Mouse (Mus musculus) adrenal gland, postnatal 4 days (tissue): ENCODE measurements at regions not wholly inside any gene's neighbourhood (a gene's known extent, or its start where the extent isn't known, plus 50 kb on each side); places are given as distances from the start of the nearest gene placed in this dataset.
"Not testable (repeated sequence)": the region's sequence is repeated elsewhere in the genome, so short reads cannot be mapped to it uniquely, and the experiment has no call there.

ENCODE experiments used
- DNase-seq, 2 experiments: peaks; one replicate each; pipeline ENCODE4 v3.0.0; 2021 to 2022; ENCODE audit warnings: low spot score in 2 of 2, mixed read lengths in 2 of 2

DNA sequence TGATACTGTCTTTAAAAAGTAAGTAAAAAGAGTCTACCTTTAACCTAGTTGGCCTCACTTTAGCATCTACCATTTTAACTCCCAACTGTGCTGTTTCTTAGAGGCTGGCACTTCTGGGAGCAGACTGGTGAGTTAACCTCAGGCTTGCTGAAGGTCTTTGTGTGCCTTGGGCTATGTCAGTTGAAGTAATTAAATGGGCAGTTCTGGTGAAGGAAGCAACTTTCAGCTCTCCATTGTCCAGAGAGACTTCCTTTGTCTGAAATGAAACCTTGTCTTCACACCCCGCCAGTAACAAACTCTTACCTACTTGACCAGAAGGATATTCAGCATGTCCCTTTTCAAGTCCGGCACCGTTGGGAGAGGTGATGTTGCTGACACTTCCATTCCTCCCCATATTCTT, 55.5 kb downstream of the Zfp281 start:
- DNase-seq: no peak

DNA sequence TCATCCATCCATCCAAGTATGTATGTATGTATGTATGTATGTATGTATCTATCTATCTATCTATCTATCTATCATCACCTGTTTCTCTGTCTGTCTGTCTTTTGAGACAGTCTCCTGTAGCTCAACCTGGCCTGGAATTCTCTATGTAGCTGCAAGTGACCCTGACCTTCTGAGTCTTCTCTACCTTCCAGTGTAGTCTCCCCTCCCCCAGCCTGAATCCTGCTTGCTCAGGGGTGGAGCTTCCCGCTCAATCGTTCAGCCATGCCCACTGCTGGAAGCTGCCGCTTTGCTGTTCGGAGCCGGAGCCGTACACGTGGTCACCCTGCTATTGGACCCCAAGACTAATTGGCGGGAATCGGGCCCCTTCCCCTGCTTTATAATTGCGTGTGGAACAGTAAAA, 57.6 kb downstream of the Zfp281 start:
- DNase-seq: not testable (repeated sequence)

DNA sequence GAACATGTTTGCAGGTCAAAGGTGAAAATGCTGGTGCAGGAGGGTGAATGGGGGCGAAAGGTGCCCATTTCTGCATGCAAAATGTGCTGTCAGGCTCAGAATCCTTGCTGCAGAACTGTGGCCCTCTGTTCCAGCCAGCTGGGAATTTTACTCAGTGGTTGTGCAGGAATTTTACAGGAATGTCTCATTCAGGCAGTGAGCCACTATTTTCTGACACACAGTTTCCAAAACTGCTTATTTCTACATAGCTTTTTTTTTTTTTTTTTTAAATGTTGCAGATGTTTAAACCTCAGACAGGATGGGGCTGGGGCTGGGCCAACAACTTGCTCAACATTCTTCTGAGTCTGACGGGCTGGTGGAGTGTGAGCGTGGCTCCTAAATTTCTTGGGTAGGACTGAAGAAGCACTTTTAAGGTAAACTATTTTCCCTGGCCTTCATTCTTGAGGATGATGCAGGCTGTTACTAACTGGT, 58.4 kb downstream of the Zfp281 start:
- no peak for DNase-seq

DNA sequence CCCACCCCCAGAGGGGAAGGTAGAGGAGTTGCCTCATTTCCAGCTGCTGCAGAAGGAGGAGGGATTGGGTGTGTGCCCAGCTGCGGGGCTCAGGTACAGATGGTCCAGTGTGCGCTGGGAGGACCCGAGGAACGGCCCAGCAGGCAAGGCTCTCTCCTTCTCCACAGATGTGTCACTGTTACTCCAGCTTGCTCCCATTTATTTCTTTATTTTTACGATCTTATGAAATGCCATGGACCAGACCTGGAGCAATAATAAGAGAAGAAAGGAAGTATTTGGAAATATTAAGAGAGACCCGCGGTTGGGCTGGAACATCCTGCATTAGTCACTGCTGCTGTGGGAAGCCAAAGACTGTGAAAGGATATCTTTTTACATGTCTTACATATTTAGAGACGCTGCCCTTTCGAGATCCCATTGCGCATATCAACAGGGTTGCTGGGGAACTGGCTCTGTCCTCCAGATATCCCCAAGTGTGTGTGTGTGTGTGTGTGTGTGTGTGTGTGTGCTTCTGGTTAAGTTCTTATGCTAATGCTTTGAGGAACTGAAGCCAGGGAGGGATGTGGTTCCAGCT, 58.9 kb downstream of the Zfp281 start:
- DNase-seq: no peak

DNA sequence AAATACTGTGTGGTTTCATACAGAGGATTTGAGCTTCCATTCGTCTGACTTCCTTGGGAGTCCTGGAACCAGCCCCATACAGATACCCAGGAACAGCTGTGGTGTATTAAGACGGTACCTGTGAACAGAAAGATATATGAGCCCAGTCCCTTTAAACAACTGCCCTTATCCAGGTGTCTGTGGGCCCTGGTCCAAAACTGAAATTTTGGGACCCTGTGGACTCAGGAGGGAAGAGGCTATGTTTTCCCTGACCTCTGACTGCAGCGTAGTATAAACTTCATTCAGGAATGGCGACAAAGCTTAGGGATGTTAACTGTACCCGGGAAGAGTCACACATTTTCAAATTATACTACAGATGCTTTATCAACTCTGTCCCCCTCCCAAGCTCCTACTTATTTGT, 59.8 kb downstream of the Zfp281 start:
- no peak for DNase-seq

DNA sequence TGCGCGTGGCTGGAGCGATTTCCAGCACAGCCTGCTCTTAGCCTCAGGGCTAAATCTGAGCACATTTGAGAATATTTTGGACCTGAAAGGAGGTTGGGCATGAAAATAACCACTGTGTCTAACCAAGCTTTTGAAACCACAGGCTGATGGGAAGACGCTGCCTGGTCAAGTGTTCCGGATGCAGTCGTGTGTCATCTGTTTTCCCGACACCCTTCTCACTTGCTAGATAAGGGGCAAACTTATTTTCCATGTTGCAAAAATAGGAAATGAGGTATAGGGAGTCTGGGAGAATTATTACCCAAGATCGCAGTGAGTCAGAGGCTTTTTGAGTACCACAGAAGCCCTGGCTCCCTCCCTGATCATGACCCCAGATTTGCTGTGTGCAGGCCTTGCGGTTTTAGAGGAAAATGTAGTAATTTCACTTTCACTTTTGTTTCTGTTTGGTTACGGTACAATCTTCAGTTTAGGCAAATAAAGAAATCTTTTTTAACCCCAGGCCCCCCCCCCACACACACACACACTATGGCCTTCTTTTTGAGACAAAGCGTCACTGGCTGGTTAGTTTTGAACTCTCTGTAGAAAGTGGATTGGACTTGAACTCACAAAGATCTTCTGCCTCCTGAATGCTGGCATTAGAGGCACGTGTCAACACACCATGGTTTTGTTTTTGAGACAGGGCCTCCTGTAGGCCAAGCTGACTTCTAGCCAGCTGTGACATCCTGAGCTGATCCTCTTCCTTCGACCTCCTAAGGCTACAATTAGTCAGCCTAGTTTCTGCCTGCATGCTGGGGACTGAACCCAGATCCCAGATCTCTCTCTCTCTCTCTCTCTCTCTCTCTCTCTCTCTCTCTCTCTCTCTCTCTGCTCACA, 60.7 kb downstream of the Zfp281 start:
- DNase-seq: no peak

DNA sequence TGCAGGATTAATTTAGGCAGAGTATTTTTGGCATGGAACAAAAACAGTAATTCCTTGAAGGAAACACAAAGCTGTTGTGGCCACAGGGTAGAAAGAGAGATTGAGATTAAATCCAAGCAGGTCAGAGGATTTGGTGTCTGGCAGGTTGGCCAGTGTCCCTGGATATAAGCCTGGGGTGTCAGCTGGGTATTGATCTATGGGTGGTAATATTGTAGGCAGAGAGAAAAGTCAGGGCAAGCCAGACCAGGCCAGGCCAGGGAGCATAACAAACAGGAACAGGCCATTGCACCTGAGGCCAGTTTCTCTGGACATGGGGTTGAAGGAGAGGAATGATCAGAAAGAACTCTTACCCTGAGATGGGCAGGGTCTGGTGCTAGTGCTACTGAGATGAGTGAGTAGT, 61.8 kb downstream of the Zfp281 start:
- DNase-seq: no peak

DNA sequence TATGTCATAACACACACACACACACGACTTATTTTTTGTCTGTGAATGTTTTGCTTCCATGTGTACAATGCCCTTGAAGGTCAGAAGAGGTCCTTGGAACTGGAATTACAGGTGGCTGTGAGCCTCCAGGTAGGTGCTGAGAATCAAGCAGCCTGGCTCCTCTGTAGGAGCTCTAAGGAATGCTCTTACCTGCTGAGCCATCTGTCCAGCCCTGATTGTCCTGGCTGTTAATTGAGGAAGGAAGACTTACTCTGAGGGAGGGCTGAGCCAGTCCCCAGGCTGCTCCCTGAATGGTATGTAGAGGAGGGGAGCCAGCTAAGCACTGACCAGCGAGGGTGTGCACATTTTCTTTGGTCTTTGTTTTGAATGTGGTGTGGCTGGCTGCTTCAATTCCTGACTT, 65.4 kb downstream of the Zfp281 start:
- DNase-seq: no peak

DNA sequence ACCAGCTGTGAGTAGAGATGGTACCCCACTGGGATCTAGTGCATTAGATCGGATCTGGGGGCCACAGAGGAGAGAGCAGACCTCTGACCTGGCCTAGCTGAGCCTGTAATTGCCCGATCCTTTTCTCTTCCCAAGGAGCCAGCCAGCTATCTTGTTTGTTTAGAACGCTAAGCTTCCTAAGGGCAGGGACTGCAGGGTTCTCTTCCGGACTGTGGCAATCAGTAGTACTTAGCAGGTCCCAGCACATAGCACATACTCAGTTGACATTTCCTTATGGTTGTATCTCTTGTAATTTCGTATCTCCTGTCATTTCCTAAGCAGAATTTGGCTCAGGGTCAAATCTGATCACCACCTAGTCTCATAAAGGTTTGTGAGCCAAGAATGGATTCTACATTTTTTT, 68.7 kb downstream of the Zfp281 start:
- DNase-seq: no peak

DNA sequence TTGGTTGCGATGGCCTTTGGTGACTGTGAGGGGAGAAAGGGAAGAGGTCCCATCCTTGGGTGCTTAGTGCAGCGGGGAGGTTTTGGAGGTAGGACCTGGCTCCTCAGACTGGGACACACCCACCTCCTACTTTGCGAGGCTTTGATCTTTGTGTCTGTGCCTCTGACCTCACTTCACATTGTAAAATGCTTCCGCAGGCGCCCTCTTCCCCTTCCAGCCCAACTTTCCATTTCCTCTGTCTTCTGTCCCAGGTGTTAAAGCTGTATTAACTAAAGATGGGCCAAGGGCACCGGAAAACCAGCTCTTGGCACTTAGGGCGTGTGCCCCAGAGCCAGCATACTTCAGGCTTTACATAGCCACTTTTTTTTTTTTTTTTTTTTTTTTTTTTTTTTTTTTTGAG, 70.3 kb downstream of the Zfp281 start:
- no peak for DNase-seq

DNA sequence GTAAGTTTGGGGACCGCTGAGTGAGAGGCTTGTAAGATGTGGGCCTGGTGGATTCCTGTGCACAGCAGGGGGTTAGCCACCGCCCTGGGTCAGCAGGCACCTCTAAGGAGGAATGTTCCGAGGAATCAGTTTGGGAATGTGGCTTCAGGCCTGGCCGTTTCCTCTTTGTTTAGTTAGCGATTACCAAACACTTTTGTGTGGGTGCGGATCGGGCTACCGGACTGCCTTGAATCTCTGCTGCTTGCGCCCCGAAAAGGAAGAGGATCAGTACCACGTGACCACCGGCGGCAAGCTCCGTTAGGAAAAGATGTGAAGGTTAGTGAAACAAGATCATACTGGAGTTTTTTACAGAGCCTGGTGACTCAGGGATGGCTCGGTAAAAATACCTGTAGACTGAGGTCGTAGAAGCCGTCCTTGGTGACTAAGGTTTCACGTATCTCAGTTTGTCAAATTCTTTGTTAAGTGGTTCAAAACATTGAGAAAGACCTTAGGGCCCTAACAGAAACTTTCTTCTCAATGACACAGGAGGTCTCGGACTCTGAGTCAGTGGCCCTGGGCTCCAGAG, 71.5 kb downstream of the Zfp281 start:
- DNase-seq: no peak

DNA sequence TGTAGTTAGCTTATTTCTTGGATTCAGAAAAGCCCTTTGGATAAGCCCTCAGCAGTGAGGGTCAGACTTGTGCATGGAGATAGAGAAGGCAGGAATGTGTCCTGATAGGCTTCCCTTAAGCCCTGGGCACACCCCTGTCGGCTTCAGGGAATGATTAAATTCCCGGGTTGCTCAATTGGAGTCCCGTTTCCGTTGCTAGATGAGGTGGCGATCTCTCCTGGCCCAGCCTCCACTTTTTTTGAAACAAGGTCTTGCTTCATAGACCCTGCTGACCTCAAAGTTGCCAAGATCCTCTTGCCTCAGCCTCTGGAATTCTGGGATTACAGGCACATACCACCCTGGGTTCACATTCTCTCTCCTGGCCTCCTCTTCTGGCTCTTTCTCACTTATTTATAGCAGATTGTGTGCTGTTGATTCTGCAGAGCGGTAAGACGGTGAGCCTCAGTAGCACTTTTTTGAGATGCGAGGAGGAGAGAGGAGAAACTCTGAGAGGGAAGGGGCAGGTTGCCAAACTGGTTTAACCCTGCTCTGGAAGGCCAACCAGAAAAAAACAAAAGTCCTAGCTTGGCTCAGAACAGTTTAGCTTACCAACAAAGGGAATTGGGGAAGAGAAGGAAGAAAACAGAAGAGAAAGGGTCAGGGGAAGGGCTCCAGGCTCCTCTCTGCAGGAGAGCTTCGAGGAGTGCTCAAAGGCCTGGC, 73.9 kb downstream of the Zfp281 start:
- DNase-seq: no peak

DNA sequence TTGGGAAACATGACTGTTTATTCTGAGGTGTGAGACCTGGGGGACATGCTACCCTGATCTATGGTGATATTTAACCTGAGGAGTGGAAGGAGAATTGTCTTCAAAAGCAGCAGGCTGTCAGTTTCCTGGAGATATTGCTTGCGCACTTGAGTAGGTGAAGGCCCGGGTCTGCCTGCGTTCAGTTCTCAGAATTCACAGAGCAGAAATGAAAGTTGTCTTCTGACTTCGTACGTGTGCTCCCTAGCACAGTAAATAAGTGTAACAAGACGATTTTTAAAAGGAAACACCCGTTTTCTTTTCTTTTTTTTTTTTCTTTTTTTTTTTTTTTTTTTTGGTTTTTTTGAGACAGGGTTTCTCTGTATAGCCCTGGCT, 74.4 kb downstream of the Zfp281 start:
- no peak for DNase-seq

DNA sequence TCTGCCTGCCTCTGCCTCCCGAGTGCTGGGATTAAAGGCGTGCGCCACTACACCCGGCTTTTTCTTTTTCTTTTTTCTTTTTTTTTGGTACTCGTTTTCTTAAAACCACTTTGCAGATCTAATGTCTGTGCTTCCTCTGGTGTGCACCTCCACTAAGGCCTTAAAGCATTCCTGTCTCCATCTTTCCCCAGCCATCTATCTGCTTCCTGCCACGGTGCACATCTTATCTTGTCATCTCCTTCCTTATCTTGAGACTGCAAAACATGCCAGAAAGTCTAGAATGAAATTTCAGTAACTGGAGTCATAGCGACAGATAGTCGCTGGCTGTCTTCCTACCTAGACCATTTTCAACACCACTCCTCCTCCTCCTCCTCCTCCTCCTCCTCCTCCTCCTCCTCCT, 74.9 kb downstream of the Zfp281 start:
- DNase-seq: no peak

DNA sequence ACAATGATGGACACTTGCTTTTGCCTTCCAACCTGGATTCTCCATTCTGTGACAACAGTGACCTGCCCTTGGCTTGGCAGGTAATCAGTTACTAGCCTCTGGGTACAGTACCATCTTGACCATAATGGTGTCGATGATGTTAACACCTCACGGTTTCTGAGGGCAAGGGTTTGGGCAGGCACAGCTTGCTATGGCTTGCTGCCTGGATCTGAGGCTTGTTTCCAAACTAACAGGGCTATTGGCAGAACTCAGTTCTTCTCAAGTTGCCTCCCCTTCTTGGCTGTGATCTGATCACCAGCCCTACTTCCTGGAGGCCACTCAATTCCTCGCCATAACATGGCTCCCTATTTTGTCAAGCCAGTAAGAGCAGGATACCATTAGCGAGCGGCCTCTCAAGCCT, 79.4 kb downstream of the Zfp281 start:
- no peak for DNase-seq

DNA sequence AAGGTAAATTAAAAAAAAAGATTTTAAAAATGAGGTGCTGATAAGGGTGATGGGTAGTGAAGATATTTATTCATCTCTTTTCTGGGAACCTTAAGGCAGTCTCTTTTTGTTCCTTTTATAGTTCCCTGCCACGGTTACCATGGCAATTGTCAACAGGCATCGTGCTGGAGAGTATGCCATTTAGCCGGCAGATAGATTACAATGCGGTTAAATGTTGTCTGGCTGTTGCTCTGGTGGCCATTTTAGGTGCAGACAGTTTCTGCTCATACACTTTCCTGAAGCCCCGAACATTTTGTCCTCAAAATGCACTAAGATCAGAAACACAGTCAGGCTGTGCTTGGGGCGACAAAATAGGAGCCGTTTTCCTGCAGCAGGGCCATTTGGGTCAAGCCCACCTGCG, 81.8 kb downstream of the Zfp281 start:
- DNase-seq: no peak

DNA sequence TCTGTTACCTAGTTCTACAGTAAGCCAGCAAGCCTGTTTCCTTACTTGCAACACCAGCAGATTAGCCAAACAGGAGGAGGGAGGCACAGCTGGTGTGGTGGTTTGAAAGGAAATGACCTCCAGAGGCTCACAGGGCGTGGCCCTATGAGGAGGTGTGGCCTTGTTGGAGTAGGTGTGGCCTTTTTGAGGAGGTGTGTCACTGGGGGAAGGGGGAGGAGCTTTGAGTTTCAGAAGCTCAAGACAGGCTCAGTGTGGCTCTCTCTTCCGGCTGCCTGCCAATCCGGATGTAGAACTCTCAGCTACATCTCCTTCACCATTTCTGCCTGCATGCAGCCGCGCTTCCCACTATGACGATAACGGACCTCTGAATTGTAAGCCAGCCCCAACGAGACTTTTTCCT, 82.7 kb downstream of the Zfp281 start:
- no peak for DNase-seq

DNA sequence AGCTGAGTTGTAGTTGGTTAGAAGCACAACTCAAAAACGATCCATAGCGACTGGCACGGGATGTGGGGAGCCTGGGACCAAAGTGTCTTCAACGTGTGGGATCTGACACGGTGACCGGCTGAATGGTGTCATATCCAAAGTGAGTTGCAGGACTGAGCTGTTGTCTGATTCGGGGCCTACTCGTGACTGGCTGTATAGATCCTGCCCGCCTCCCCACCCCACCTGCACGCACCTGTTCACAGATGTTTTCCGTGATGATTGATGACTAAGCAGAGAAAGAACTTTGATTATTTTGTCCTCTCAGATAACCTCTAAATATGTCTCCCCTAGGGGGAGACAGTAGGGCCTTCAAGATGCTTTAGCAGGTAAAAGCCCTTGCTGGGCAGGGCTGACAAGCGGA, 83.2 kb downstream of the Zfp281 start:
- DNase-seq: no peak

DNA sequence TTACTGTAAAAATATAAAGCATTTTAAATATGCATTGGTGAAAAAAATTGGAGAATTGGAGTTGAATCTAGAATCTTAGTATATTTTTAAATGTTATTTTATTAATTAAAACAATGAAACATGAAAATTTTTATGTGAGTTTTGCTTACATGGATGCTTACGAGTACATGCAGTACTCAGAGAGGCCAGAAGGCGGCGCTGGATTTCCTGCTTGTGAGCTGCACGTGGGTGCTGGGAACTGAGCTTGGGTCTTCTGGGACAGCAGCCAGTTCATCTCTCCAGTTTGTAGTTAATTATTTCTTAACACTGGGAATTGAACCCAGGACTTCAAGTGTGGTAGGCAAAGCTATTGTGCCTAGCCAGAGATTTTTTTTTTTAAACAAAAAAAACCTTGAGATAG, 85.5 kb downstream of the Zfp281 start:
- DNase-seq: no peak

DNA sequence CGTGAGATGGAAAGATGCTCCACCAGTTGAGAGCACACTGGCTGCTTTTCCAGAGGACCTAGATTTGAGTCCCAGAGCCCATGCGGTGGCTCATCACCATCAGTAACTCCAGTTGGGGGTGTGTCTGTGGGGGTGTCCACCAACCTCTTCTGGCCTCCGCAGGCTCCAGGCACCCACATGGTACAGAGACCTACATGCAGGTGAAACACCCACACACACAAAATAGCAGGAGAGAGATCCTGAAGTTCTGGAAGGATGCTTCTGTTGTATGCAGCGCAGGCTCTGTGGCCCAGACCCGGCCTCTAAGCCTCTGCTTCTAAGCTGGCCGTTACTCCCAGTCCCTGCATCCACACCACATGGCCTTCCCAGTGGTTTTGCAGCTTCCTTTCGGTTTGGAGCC, 86.5 kb downstream of the Zfp281 start:
- no peak for DNase-seq

DNA sequence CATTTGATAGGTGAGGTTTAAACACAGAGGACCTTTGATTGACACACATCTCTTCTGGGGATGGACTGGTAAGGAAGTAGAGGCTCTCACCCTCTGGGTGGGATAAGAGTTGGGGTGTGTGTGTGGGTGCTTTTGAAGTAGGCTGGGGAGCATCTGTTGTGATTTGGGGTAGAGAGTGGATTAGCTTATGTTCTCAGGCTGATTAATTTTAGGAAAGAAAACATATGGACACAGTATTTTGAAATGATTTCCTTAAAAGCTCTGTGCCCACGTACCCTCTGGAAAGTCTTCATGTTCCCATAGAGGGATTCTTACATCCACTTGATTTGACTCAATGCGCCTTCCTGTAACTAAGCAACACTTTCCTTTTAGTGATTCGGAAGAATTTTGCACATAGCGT, 89.4 kb downstream of the Zfp281 start:
- DNase-seq: no peak

DNA sequence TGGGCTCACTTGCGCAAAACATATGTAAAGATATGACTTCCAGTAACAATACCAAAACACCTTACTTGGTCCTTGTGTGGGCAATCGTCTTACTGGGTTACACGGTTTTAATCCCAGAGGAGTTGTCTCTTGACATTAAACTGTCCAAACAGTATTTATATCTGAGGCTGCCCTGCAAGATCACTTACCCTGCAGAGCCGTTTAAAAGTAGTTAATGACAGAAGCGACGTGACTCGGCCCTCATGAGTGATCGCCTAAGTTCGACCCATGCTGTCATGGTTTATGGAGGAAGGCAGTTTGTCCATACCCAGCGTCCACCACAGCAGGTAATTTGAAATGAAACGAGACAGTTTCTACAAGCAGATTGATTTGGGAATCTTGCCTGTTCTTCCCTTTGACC, 90.3 kb downstream of the Zfp281 start:
- no peak for DNase-seq
